Mouse (Mus musculus): ENCODE results near the gene Vps52. TPM values are rescaled to one million over a fixed set of nuclear protein-coding genes. Genes with fewer than 3 reads are reported as not detected.
A peak's percentile ranks its signal among the peaks of the same experiment; 100 is the strongest.
"Not testable (repeated sequence)": the region's sequence is repeated elsewhere in the genome, so short reads cannot be mapped to it uniquely, and the experiment has no call there.

Gene Vps52
- polyA plus RNA-seq, 2 experiments from 2014 or later = 25.1 to 28.2 TPM

GRCm38 (mm10) chr17:33943454-33943853 lies 12.2 kb upstream of the Vps52 start:
- ATAC-seq = no peak

GRCm38 (mm10) chr17:33947430-33948089 lies 8.1 kb upstream of the Vps52 start:
- ATAC-seq = peak; percentile 26

GRCm38 (mm10) chr17:33948090-33948904 lies 7.3 kb upstream of the Vps52 start:
- ATAC-seq = no peak

GRCm38 (mm10) chr17:33948905-33949537 lies 6.6 kb upstream of the Vps52 start:
- no peak for ATAC-seq

GRCm38 (mm10) chr17:33950131-33950625 lies 5.4 kb upstream of the Vps52 start:
- ATAC-seq = no peak

- peak; percentile 64 for ATAC-seq
Measured at GRCm38 (mm10) chr17:33951021-33951946, 4.3 kb upstream of the Vps52 start, which contains the start of gene B3galt4. B3galt4 (minus strand) TSS chr17:33951488.

GRCm38 (mm10) chr17:33952015-33952414 lies 3.6 kb upstream of the Vps52 start:
- ATAC-seq = not testable (repeated sequence)

GRCm38 (mm10) chr17:33952879-33953278 lies 2.7 kb upstream of the Vps52 start:
- ATAC-seq = no peak

- no peak for ATAC-seq
Measured at GRCm38 (mm10) chr17:33953310-33953709, 2.3 kb upstream of the Vps52 start.

- ATAC-seq = no peak
Measured at GRCm38 (mm10) chr17:33953961-33954565, 1.5 kb upstream of the Vps52 start.

GRCm38 (mm10) chr17:33954646-33955554 lies 712 bp upstream of the Vps52 start:
- no peak for ATAC-seq

GRCm38 (mm10) chr17:33956336-33956735 lies 724 bp downstream of the Vps52 start:
- no peak for ATAC-seq

GRCm38 (mm10) chr17:33957493-33957892 lies 1.9 kb downstream of the Vps52 start:
- no peak for ATAC-seq

GRCm38 (mm10) chr17:33958451-33958850 lies 2.8 kb downstream of the Vps52 start:
- no peak for ATAC-seq

GRCm38 (mm10) chr17:33959135-33959534 lies 3.5 kb downstream of the Vps52 start:
- no peak for ATAC-seq

- no peak for ATAC-seq
Measured at GRCm38 (mm10) chr17:33959948-33960347, 4.3 kb downstream of the Vps52 start.

GRCm38 (mm10) chr17:33962876-33963275 lies 7.3 kb downstream of the Vps52 start:
- ATAC-seq = no peak

GRCm38 (mm10) chr17:33965082-33965845 lies 9.7 kb downstream of the Vps52 start:
- no peak for ATAC-seq

- ATAC-seq = no peak
Measured at GRCm38 (mm10) chr17:33965846-33966550, 10.4 kb downstream of the Vps52 start.

Measured in activated CD4-positive, CD25-positive, alpha-beta regulatory T cell, adult 4 months (primary cell).